Mouse (Mus musculus): Measurements from ENCODE around the gene Kif1b.

The Kif1b gene

DNA sequence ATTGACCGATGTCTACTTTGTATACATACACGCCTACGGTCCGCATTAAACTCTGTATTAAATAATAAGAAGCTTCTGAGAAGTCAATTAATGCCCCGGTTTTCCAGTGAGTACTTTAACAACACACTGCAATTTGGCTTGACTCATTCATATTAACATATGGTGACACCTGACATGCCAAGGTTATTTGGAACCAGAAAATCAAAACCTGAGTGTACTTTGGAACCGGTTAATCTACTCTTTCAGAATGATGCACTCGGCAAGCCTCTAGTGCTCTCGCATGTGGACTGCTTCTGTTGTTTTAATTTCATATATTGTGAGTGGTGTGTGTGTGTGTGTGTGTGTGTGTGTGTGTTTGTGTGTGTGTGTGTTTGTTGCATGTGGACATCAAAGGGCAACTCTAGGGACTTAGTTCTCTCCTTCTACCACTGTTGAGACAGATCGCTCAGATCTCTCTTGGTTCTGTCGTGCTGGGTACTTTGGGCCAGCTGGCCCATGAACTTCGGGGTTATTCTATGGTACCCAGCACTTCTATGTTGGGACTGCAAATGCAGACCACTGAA, 6.9 kb upstream of the Kif1b start:
- DNase-seq (ENCODE audit: low spot score) = no peak

- no peak for DNase-seq (ENCODE audit: low spot score)
Measured at GRCm38 (mm10) chr4:149313558-149314253, 6.2 kb upstream of the Kif1b start.

GRCm38 (mm10) chr4:149311996-149312395, 4.5 kb upstream of the Kif1b start:
- no peak for DNase-seq (ENCODE audit: low spot score)

DNA sequence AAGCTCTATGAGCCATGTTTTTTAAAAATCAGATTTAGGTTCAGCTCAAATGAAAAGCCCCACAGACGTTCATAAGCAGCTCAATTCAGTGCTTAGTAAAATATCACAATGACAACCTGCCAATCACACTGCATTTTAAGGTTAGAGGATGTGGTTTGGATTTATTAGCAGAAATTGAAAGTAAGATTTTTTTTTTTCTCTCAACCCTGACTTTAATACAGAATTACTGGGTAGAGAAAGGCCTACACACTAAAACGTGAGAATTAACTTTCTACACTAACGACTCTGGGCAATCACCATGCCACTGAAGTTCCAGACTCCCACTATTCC, 963 bp upstream of the Kif1b start:
- DNase-seq (ENCODE audit: low spot score) = no peak

DNA sequence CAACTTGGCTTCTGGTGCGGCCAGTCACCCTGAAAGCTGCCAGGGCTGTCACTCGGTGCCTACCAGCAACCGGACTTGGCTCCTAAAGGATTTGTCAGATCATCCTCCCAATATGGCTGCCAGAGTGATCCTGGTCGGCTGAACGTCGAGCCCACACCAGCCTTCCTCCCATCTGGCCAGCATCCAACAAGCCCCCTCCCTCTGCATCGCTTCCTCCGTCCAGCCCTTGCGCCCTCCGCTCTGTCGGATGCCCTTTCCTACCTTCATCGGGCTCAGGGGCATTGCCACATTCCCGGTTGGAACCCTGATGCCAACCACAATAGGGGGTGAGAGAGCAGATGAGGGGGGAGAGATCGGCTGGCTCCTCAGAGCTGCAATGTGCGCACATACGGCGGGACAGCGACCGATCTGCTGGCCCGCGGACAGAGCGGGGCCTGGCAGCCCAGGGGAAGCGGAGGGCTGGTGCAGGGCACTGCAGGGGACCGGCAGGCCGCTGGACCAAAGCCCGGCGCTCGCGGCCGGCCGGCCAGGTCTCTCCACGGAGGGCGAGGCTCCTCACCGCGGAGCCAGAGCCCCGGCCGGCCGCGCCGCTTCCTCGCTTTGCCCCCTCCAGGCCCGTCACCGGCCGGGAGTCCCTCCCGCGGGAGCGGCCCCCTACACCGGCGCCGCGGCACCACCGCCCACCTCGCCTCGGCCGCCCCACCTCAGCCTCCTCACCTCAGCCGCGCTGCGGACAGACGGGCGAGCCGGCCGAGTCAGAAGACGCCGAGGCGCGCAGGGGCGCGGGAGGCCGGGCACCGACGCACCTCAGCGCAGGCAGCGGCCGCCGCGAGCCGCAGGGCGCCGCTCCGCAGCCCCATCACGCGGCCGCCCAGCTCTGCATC, 539 bp downstream of the Kif1b start:
- peak; percentile 90 for DNase-seq (ENCODE audit: low spot score)

DNA sequence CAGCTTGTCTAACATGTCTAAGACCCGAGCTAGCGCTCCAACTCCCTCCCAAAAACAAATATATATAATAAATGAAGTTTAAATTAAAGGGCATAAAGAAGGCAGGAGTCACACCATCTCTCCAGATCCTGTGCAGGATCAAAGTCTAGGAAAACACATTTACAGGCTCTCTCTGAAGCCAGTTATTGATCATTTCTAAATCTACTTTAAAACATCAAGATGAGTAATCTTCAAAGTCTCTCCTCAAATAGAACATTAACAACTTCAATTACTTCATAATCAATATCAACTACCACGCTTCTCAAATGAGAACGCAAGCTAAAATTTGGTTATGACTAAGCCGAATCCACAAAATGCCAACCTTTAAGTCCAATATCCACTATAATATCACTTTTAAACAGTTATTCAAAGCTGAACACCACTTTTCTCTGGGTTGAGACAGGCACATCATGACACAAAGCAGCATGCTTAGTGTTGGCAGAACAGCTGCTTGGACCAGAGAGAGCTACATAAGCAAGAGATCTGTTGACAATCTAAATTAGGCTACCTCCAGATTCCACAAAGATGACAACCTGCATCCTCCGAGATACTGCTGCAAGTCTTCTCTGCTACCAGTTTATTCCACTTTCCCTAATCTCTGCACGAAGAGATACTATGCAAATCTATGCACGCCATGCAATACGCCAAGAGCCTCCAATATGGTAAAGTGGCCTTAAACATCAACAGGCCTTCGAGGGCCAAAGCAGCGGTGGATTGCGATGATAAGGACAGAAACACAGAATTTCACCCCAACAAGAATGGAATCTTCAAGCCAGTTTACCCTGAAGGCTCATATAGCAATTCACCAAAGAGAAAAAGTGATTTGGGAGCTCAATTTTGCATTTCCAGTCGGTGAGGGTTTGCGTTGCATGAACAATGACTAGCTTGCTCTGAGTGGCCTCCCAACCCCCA, 1.5 kb downstream of the Kif1b start:
- DNase-seq (ENCODE audit: low spot score) = no peak

DNA sequence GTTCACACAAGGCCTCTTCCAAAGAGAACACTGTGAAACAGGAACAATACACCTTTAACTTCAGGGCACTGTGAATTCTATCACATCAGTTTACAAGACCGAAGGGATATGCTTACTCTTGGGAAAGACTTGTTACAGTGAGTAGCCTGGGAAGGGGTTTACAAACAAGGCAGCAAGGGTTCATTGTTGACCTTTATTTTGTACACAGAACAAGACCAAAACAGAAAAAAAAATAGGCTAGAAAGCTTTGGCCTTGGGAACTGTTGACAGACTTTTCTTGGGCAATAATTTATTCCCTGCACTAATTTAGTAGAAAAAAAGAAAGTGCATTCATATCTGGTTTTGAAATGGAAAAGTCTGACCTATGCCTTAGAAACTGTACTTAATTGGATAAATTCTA, 3.0 kb downstream of the Kif1b start:
- peak; percentile 71 for DNase-seq (ENCODE audit: low spot score)

DNA sequence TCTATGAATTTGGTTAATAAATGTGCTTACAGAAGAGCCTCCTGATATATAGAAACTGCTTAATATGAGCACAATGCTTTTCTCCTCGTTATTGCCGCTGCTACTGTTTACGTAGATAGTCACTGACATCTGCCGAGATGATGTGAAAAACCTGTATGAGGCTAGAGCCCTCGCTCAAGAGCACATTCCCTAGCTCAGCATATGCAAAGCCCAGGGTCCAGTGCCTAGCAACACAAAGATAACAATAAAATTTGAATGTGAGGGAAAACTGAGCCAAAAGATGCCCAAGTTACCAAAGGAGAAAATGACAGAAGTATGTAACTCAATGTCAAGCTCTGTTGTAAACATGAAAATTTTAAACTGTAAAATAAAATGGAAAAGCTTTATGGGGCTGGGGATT, 4.0 kb downstream of the Kif1b start:
- no peak for DNase-seq (ENCODE audit: low spot score)

GRCm38 (mm10) chr4:149302751-149303150, 4.7 kb downstream of the Kif1b start:
- DNase-seq (ENCODE audit: low spot score) = no peak

DNA sequence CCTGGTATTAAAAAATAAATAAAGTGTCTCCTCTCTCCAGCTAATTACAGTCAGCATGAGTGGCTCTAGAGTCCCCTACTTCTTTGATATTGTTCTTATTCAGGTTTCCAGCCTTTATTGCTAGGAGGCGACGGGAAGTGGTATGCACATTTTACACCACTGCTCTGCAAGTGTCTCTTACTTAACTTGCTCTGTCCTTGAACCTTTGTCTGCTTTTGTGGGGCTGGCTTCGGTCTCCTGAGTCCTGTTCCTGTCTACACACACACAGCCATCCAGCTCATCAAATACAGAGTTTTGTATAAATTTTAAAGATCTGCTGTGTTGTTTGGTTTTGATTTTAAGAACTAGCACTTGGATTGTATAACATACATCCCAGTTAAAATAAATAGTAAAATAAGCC, 5.4 kb downstream of the Kif1b start:
- no peak for DNase-seq (ENCODE audit: low spot score)

- DNase-seq (ENCODE audit: low spot score) = no peak
Measured at GRCm38 (mm10) chr4:149296501-149296900, 11.0 kb downstream of the Kif1b start.

- DNase-seq (ENCODE audit: low spot score) = no peak
Measured at GRCm38 (mm10) chr4:149292984-149293383, 14.5 kb downstream of the Kif1b start.

GRCm38 (mm10) chr4:149291061-149291460, 16.4 kb downstream of the Kif1b start:
- no peak for DNase-seq (ENCODE audit: low spot score)

DNA sequence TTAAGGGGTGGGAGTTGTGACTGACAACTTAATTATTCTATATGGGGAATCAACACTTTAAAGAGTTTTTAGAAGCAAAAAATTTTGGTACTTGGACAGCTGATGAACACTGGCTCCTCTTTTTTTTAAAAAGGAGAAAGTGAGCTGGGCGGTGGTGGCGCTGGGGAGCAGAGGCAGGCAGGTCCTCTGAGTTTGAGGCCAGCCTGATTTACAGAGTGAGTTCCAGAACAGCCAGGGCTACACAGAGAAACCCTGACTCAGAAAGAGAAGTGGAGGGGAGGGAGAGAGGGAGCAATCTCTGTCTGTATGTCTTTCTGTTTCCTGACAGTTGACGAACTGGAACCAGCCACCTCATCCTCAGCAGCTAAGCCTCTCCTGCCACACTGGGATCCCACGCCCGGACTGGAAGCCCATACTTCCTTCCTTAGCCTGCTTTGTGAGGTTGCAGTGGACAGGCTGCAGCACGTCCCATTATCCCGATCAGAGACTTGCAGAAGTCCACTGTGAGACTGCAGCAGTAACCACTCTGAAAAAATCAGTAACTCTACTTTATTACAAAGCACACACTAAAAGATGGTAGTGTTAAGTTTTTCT, 17.2 kb downstream of the Kif1b start:
- no peak for DNase-seq (ENCODE audit: low spot score)

DNA sequence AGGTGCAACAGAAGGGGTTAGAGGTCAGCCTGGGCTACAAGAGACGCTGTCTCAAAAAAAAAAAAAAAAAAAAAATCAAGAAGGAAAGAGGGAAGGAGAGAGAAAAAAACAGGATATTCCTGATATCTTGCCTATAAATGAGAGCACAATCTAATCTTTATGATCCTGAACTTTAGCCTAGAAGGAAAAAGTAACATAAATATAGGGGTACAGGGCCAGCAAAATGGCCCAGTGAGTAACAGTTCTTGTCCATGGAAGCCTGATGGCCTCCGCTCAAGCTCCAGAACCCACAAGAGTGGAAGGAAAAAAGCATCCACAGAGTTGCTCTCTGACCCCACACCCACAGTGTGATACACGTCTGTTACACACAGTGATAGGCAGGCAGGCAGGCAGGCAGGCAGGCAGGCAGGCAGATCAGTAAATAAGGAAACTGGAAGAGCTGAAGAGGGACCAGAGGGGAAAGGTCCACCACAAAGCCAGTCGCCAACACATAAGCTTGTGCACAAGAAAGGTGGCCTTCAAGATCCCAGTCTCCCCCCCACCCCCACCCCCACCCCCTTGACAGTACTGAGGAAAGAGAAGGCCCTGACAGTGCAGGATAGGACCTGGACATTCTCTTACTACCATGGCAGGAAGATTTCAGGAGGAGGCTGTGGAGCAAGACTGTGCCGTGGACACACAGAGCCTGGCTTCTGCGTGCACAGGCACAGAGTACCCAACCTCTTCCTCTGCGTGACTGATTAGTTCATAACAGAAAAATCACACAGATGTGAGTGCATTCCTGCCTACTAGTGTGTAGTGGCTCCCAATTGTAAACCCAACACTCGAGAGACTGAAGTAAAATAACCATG, 21.0 kb downstream of the Kif1b start:
- DNase-seq (ENCODE audit: low spot score) = no peak

DNA sequence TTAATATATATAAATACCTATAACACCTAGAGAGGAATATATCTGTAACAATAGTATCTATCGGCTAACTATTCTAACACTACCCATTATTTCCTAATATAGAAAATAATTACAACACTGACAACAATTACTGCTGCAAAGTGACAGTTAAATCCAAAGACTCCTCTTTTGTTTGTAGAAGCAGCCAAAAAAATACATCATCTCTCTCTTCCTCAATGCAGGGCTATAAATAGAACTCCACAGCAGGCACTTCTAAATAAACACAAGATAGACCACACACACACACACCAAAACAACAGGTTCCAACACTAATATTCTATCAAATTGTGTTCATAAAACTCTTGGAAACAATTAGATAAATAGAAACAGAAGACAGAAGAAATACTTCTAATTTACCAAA, 21.8 kb downstream of the Kif1b start:
- DNase-seq (ENCODE audit: low spot score) = no peak

- no peak for DNase-seq (ENCODE audit: low spot score)
Measured at GRCm38 (mm10) chr4:149283018-149283417, 24.5 kb downstream of the Kif1b start.

- DNase-seq (ENCODE audit: low spot score) = no peak
Measured at GRCm38 (mm10) chr4:149282025-149282738, 25.3 kb downstream of the Kif1b start.

- DNase-seq (ENCODE audit: low spot score) = peak; percentile 55
Measured at GRCm38 (mm10) chr4:149277571-149277970, 29.9 kb downstream of the Kif1b start.

GRCm38 (mm10) chr4:149273128-149273527, 34.4 kb downstream of the Kif1b start:
- peak; percentile 16 for DNase-seq (ENCODE audit: low spot score)
